Comparison of ENCODE assay signal across 20 mouse cellular contexts in the genomic region with DNA sequence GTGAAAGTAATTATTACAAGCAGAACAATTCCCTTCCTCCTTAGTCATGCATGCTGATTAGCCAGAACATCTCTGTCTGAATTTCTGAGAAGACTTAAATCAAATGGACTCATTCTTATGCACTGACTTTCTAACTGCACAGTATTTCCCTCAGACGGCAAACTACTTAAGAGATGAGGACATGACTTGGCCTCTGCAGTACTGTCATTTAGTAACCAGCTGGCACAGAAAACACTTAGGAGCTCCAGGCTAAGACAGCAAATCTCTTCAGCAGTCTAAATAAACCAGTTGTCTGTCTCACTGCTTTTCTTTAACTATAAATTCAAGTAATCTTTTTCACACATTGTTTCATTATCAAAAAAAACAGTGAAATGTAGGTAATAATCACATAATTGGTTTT. TPM values are rescaled to one million over a fixed set of nuclear protein-coding genes. Genes with fewer than 3 reads are reported as not detected.
DNase-seq lines count a peak whose midpoint lies in the region; ATAC-seq and TF ChIP-seq lines count a peak whose summit lies in the region.
"Had no signal": no experiment of that assay in that cellular context is flagged by ENCODE, and none has a peak within 500 bp of the region (broad histone marks: within the 10 kb centered on the region; RNA-seq: fewer than 3 reads in every experiment).

No protein-coding gene starts in this region.

- 49% methylated on average over 1 of the region's 1 CpGs for WGBS in heart, embryonic 12.5 days
- 52% methylated on average over 1 of the region's 1 CpGs for WGBS in kidney, embryonic 14.5 days
- WGBS in forebrain, postnatal 0 days, result 32% methylated on average over 1 of the region's 1 CpGs

- DNase-seq in heart, adult 18-20 months, result peak; percentile 19 to 22
- peak; percentile 13 to 27 for DNase-seq in kidney, adult 8-10 months
- peak; percentile 23 for DNase-seq in 3T3-L1 (ENCODE audit: low read depth, low spot score)
- DNase-seq in brain, adult 2 months (ENCODE audit: low read depth, low spot score), result peak; percentile 7
- DNase-seq in spleen, adult 18-20 months, result no peak
- no peak for DNase-seq in forebrain, postnatal 0 days
- DNase-seq: adrenal gland, postnatal 10 days; cerebellum, adult 8-10 months; left cerebral cortex, postnatal 4 days; right cerebral cortex, adult 18-20 months; thymus, postnatal 14 days had no signal

- H3K27ac ChIP-seq in heart, embryonic 12.5 days (ENCODE audit: poor library complexity, severe bottlenecking), result no peak overlapping the region
- H3K27ac ChIP-seq in kidney, embryonic 14.5 days (ENCODE audit: low read depth, low read length), result no peak overlapping the region
- no peak overlapping the region for H3K27ac ChIP-seq in forebrain, postnatal 0 days (ENCODE audit: low read depth, low read length)
- H3K27ac ChIP-seq: embryonic facial prominence, embryonic 12.5 days; layer of hippocampus, adult 2 months; lung, embryonic 15.5 days had no signal

- no peak overlapping the region for H3K4me2 ChIP-seq in heart, embryonic 12.5 days
- H3K4me2 ChIP-seq in kidney, embryonic 14.5 days (replicated peaks; ENCODE audit: low read depth, low read length), result no peak overlapping the region
- H3K4me2 ChIP-seq in forebrain, postnatal 0 days (ENCODE audit: low read depth), result no peak overlapping the region
- H3K4me2 ChIP-seq: embryonic facial prominence, embryonic 12.5 days; liver, embryonic 11.5 days; lung, embryonic 15.5 days had no signal

- no peak overlapping the region for H3K4me3 ChIP-seq in heart, embryonic 12.5 days
- H3K4me3 ChIP-seq in kidney, embryonic 14.5 days (ENCODE audit: low read length), result no peak overlapping the region
- no peak overlapping the region for H3K4me3 ChIP-seq in forebrain, postnatal 0 days (ENCODE audit: low read depth, low read length)
- H3K4me3 ChIP-seq: embryonic facial prominence, embryonic 12.5 days; layer of hippocampus, adult 2 months; lung, embryonic 15.5 days had no signal

- ATAC-seq in heart, embryonic 12.5 days (ENCODE audit: insufficient number of reproducible peaks, low FRiP score), result no peak
- no peak for ATAC-seq in kidney, embryonic 14.5 days (ENCODE audit: low FRiP score, low TSS enrichment)
- ATAC-seq in forebrain, postnatal 0 days, result no peak
- ATAC-seq: CD4-positive, CD25-positive, alpha-beta regulatory T cell, adult 4 months; forebrain, embryonic 16.5 days had no signal

- no peaks in the 10 kb centered on the region for H3K36me3 ChIP-seq in heart, embryonic 12.5 days
- H3K36me3 ChIP-seq in kidney, embryonic 14.5 days (ENCODE audit: control insufficient read depth, insufficient read depth, low read length), result no peaks in the 10 kb centered on the region
- no peaks in the 10 kb centered on the region for H3K36me3 ChIP-seq in forebrain, postnatal 0 days (ENCODE audit: insufficient read depth)
- H3K36me3 ChIP-seq: embryonic facial prominence, embryonic 12.5 days; G1E; lung, embryonic 15.5 days had no signal

- no peaks in the 10 kb centered on the region for H3K27me3 ChIP-seq in heart, embryonic 12.5 days (replicated peaks)
- H3K27me3 ChIP-seq in kidney, embryonic 14.5 days (ENCODE audit: control insufficient read depth, insufficient read depth, low read length), result no peaks in the 10 kb centered on the region
- H3K27me3 ChIP-seq in forebrain, postnatal 0 days (ENCODE audit: insufficient read depth, low read length), result no peaks in the 10 kb centered on the region
- H3K27me3 ChIP-seq: embryonic facial prominence, embryonic 12.5 days; lung, embryonic 15.5 days had no signal

- TF ChIP-seq CTCF in forebrain, postnatal 0 days (IDR thresholded peaks at IDR 0.05; ENCODE audit: low read depth), result no peak

- H3K4me1 ChIP-seq in heart, embryonic 12.5 days (replicated peaks), result no peaks in the 10 kb centered on the region
- H3K4me1 ChIP-seq in kidney, embryonic 14.5 days (ENCODE audit: control insufficient read depth, insufficient read depth, low read length), result no peaks in the 10 kb centered on the region
- H3K4me1 ChIP-seq in forebrain, postnatal 0 days (ENCODE audit: insufficient read depth), result no peaks in the 10 kb centered on the region
- H3K4me1 ChIP-seq: embryonic facial prominence, embryonic 12.5 days; lung, embryonic 15.5 days had no signal

- H3K9ac ChIP-seq in heart, embryonic 12.5 days, result no peak overlapping the region
- H3K9ac ChIP-seq in kidney, embryonic 14.5 days (ENCODE audit: low read depth, low read length), result no peak overlapping the region
- H3K9ac ChIP-seq in forebrain, postnatal 0 days, result no peak overlapping the region
- H3K9ac ChIP-seq: embryonic facial prominence, embryonic 12.5 days; lung, embryonic 15.5 days had no signal

- no peaks in the 10 kb centered on the region for H3K9me3 ChIP-seq in heart, embryonic 12.5 days (replicated peaks)
- no peaks in the 10 kb centered on the region for H3K9me3 ChIP-seq in kidney, embryonic 14.5 days (ENCODE audit: control insufficient read depth, low read length)
- H3K9me3 ChIP-seq in forebrain, postnatal 0 days (ENCODE audit: low read length), result no peaks in the 10 kb centered on the region
- H3K9me3 ChIP-seq: embryonic facial prominence, embryonic 12.5 days; G1E; lung, embryonic 15.5 days had no signal

RNA-seq across cellular contexts. Expression of a gene that starts 36.0 kb away (rescaled TPM):
- total RNA-seq in heart, adult 18-20 months (2021), result 10 to 100 TPM in 1 of 2 experiments, 1 to 10 TPM in 1; 7.5 to 10.8 TPM
- polyA plus RNA-seq in heart, embryonic 12.5 days (2016; fragmentation: Nextera tagmentation; extraction: Ambion mirVana), result 6.3 and 6.9 TPM in 2 replicates
- 9.4 and 10.7 TPM in 2 replicates for polyA plus RNA-seq in kidney, embryonic 14.5 days (2014; fragmentation: Nextera tagmentation; extraction: Ambion mirVana)
- total RNA-seq in forebrain, postnatal 0 days (2014; rRNA removed), result 7.5 and 8.2 TPM in 2 replicates
- 2.2 and 3.0 TPM in 2 replicates for polyA plus RNA-seq in forebrain, postnatal 0 days (2015; fragmentation: Nextera tagmentation; extraction: Ambion mirVana)
- polyA plus RNA-seq: G1E had no signal

Comparison
In these comparisons a context has a peak if more than half of its experiments do, and no peak if none do; other contexts are left out.
1. DNase-seq: peak in heart, adult 18-20 months (2 of 2), kidney, adult 8-10 months (2 of 2), 3T3-L1 (single experiment) and brain, adult 2 months (single experiment); none in spleen, adult 18-20 months (0 of 2) and forebrain, postnatal 0 days (single experiment).